Mouse (Mus musculus): Measurements from ENCODE around the gene Cldn4.

DNA sequence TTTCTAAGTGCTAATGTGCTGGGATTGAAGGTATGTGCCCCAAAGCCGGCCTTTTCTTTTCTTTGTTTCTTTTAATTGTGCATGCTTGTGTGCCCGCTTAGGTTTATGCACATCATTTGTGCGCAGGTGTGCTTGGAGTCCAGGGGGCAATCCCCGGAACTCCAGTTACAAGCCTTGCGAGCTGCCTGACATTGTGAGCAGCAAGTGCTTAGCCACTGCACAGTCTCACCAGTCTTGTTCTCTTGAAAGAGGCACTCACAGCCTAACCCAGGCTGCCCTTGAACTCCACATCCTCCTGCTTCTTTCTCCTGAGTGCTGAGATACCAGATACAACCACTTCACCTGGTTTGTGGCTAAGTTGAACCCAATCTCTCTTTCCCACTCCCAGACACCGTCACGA lies 26.8 kb upstream of the Cldn4 start:
- TF ChIP-seq CTCF (IDR thresholded peaks at IDR 0.05; ENCODE audit: low read depth): no peak
- TF ChIP-seq EP300 (IDR thresholded peaks at IDR 0.05; ENCODE audit: low read depth): no peak

All from liver, embryonic 14.5 days (tissue).